Mouse (Mus musculus) embryo, embryonic 11 days (tissue): Measurements from ENCODE around the gene Gab2.
A peak's percentile ranks its signal among the peaks of the same experiment; 100 is the strongest.

Experiments
- DNase-seq: peaks from one replicate; pipeline ENCODE4 v3.0.0-alpha.2; 2015

Gab2 gene

GRCm38 (mm10) chr7:97081242-97081958 is at the start of gene Gab2:
TSS of gene Gab2 (plus strand) at chr7:97081586.
- peak; percentile 91 for DNase-seq

- DNase-seq = no peak
Observed at GRCm38 (mm10) chr7:97032412-97032811, 49.0 kb upstream of the Gab2 start.

GRCm38 (mm10) chr7:97039641-97040040 is 41.7 kb upstream of the Gab2 start:
- DNase-seq = peak; percentile 13

- no peak for DNase-seq
Observed at GRCm38 (mm10) chr7:97041868-97042449, 39.4 kb upstream of the Gab2 start.

GRCm38 (mm10) chr7:97042981-97043380 is 38.4 kb upstream of the Gab2 start:
- DNase-seq = no peak

- DNase-seq = no peak
Observed at GRCm38 (mm10) chr7:97060966-97061365, 20.4 kb upstream of the Gab2 start.

- no peak for DNase-seq
Observed at GRCm38 (mm10) chr7:97071512-97071911, 9.9 kb upstream of the Gab2 start.

- DNase-seq = no peak
Observed at GRCm38 (mm10) chr7:97072061-97072460, 9.3 kb upstream of the Gab2 start.

- DNase-seq = no peak
Observed at GRCm38 (mm10) chr7:97074974-97075373, 6.4 kb upstream of the Gab2 start.

- no peak for DNase-seq
Observed at GRCm38 (mm10) chr7:97076977-97077376, 4.4 kb upstream of the Gab2 start.

GRCm38 (mm10) chr7:97078685-97079084 is 2.7 kb upstream of the Gab2 start:
- DNase-seq = no peak

GRCm38 (mm10) chr7:97079145-97079544 is 2.2 kb upstream of the Gab2 start:
- DNase-seq = peak; percentile 61

GRCm38 (mm10) chr7:97079651-97080365 is 1.6 kb upstream of the Gab2 start:
- no peak for DNase-seq

- no peak for DNase-seq
Observed at GRCm38 (mm10) chr7:97080621-97081241, 655 bp upstream of the Gab2 start.

- DNase-seq = no peak
Observed at GRCm38 (mm10) chr7:97081959-97082218, 503 bp downstream of the Gab2 start.

GRCm38 (mm10) chr7:97082219-97083101 is 1.1 kb downstream of the Gab2 start:
- peak; percentile 78 for DNase-seq

- DNase-seq = no peak
Observed at GRCm38 (mm10) chr7:97083579-97083978, 2.2 kb downstream of the Gab2 start.

GRCm38 (mm10) chr7:97084181-97084580 is 2.8 kb downstream of the Gab2 start:
- no peak for DNase-seq

GRCm38 (mm10) chr7:97085291-97085690 is 3.9 kb downstream of the Gab2 start:
- DNase-seq = peak; percentile 44

- no peak for DNase-seq
Observed at GRCm38 (mm10) chr7:97094241-97094640, 12.9 kb downstream of the Gab2 start.

GRCm38 (mm10) chr7:97108119-97108518 is 26.7 kb downstream of the Gab2 start:
- no peak for DNase-seq

GRCm38 (mm10) chr7:97128949-97129348 is 47.6 kb downstream of the Gab2 start:
- no peak for DNase-seq

GRCm38 (mm10) chr7:97136453-97136852 is 55.1 kb downstream of the Gab2 start:
- DNase-seq = no peak
